Mouse (Mus musculus): ENCODE measurements around the gene Meox2. TPM values are rescaled to one million over a fixed set of nuclear protein-coding genes. Genes with fewer than 3 reads are reported as not detected.

Gene Meox2
- polyA plus RNA-seq, 1 experiment from 2014 or later, result 0.59 TPM

- no peak for ATAC-seq (ENCODE audit: low FRiP score)
- no peaks in the 10 kb centered on the region for H3K9me3 ChIP-seq
- WGBS, result 52% methylated on average over 3 of the region's 3 CpGs
These were observed 33.9 kb downstream of the Meox2 start for GRCm38 (mm10) chr12:37142080-37142703.

GRCm38 (mm10) chr12:37143879-37144278 is 35.5 kb downstream of the Meox2 start:
- Histone ChIP-seq H3K9me3 (no peaks in the 10 kb centered on the region), H3K36me3 (replicated peaks) (no peaks in the 10 kb centered on the region), H3K4me3 (replicated peaks) (no peak overlapping the region), H3K9ac (no peak overlapping the region), H3K27ac (no peak overlapping the region), H3K27me3 (no peaks in the 10 kb centered on the region), H3K4me2 (no peak overlapping the region), H3K4me1 (no peaks in the 10 kb centered on the region)
- ATAC-seq (ENCODE audit: low FRiP score), result no peak
- 94% methylated on average over 1 of the region's 1 CpGs for WGBS

More at GRCm38 (mm10) chr12:37142080-37142703, 33.9 kb downstream of the Meox2 start:
- Histone ChIP-seq H3K27ac (no peak overlapping the region), H3K27me3 (no peaks in the 10 kb centered on the region), H3K4me3 (replicated peaks) (no peak overlapping the region), H3K4me2 (no peak overlapping the region), H3K36me3 (replicated peaks) (no peaks in the 10 kb centered on the region), H3K9ac (no peak overlapping the region), H3K4me1 (no peaks in the 10 kb centered on the region)

- no peak overlapping the region for H3K4me3 ChIP-seq (replicated peaks)
- H3K4me1 ChIP-seq, result no peaks in the 10 kb centered on the region
- H3K36me3 ChIP-seq (replicated peaks), result no peaks in the 10 kb centered on the region
- H3K27me3 ChIP-seq, result no peaks in the 10 kb centered on the region
- no peak overlapping the region for H3K4me2 ChIP-seq
- no peak overlapping the region for H3K9ac ChIP-seq
- H3K9me3 ChIP-seq, result no peaks in the 10 kb centered on the region
- no peak for ATAC-seq (ENCODE audit: low FRiP score)
- H3K27ac ChIP-seq, result no peak overlapping the region
These were observed 59.4 kb downstream of the Meox2 start for GRCm38 (mm10) chr12:37167742-37168141.

GRCm38 (mm10) chr12:37173324-37173723 is 65.0 kb downstream of the Meox2 start:
- no peaks in the 10 kb centered on the region for H3K4me1 ChIP-seq
- no peaks in the 10 kb centered on the region for H3K36me3 ChIP-seq (replicated peaks)
- no peak overlapping the region for H3K4me3 ChIP-seq (replicated peaks)
- ATAC-seq (ENCODE audit: low FRiP score), result no peak
- H3K9ac ChIP-seq, result no peak overlapping the region
- H3K27me3 ChIP-seq, result no peaks in the 10 kb centered on the region
- 96% methylated on average over 3 of the region's 3 CpGs for WGBS
- H3K27ac ChIP-seq, result no peak overlapping the region
- H3K4me2 ChIP-seq, result no peak overlapping the region
- H3K9me3 ChIP-seq, result no peaks in the 10 kb centered on the region

- Histone ChIP-seq H3K9ac (no peak overlapping the region), H3K27me3 (no peaks in the 10 kb centered on the region), H3K4me1 (no peaks in the 10 kb centered on the region), H3K9me3 (no peaks in the 10 kb centered on the region), H3K27ac (no peak overlapping the region), H3K4me2 (no peak overlapping the region), H3K4me3 (replicated peaks) (no peak overlapping the region), H3K36me3 (replicated peaks) (no peaks in the 10 kb centered on the region)
- no peak for ATAC-seq (ENCODE audit: low FRiP score)
These were observed 75.3 kb downstream of the Meox2 start for GRCm38 (mm10) chr12:37183689-37184088.

- Histone ChIP-seq H3K4me3 (replicated peaks) (no peak overlapping the region), H3K36me3 (replicated peaks) (no peaks in the 10 kb centered on the region), H3K27me3 (no peaks in the 10 kb centered on the region), H3K9me3 (no peaks in the 10 kb centered on the region), H3K27ac (no peak overlapping the region), H3K9ac (no peak overlapping the region), H3K4me1 (no peaks in the 10 kb centered on the region), H3K4me2 (no peak overlapping the region)
- WGBS, result 68% methylated on average over 5 of the region's 5 CpGs
- ATAC-seq (ENCODE audit: low FRiP score), result no peak
These were observed 80.7 kb downstream of the Meox2 start for GRCm38 (mm10) chr12:37188940-37189488.

Other genes starting within 250 kb of the Meox2 start
- 0.13 and 0.29 TPM in 2 replicates for gene Agmo, start 133.1 kb downstream of the Meox2 start, polyA plus RNA-seq (2016; fragmentation: Nextera tagmentation; extraction: Ambion mirVana)